Mouse (Mus musculus) CH12.LX (cell line): ENCODE data around the gene AI837181.

Experiments used
- CTCF ChIP-seq, 2 experiments: IDR thresholded peaks in 1 of 2; conservative IDR thresholded peaks in 1 of 2; 2 replicates each; pipeline ENCODE4 v1.5.1; 2011 to 2012; ENCODE audit warnings: low read depth in 2 of 2, low read length in 2 of 2, improper control_type of control experiment in 1 of 2, inconsistent platforms in 1 of 2, mild to moderate bottlenecking in 1 of 2, moderate library complexity in 1 of 2
- E2F4 ChIP-seq: IDR thresholded peaks from 2 replicates; pipeline ENCODE4 v1.6.1; 2011; ENCODE audit warnings: low read depth, low read length, improper control_type of control experiment; ENCODE audit not compliant: insufficient replicate concordance
- ELF1 ChIP-seq: IDR thresholded peaks from 2 replicates; pipeline ENCODE4 v1.6.1; 2014; ENCODE audit warnings: low read depth, mild to moderate bottlenecking, inconsistent platforms, low read length, improper control_type of control experiment
- NELFE ChIP-seq: IDR thresholded peaks from 2 replicates; pipeline ENCODE4 v1.6.1; 2011; ENCODE audit warnings: low read depth, low read length, improper control_type of control experiment
- NRF1 ChIP-seq: IDR thresholded peaks from 2 replicates; pipeline ENCODE4 v1.6.1; 2014; ENCODE audit warnings: low read depth, mild to moderate bottlenecking, inconsistent platforms, low read length, improper control_type of control experiment, moderate library complexity
- POLR2A ChIP-seq: IDR thresholded peaks from 2 replicates; pipeline ENCODE4 v1.6.1; 2011; ENCODE audit warnings: low read depth, mild to moderate bottlenecking, improper control_type of control experiment, low read length
- RCOR1 ChIP-seq: conservative IDR thresholded peaks from 2 replicates; pipeline ENCODE4 v1.6.1; 2012; ENCODE audit warnings: low read depth, mild to moderate bottlenecking, inconsistent platforms, low read length, improper control_type of control experiment
- ZKSCAN1 ChIP-seq: IDR thresholded peaks from 2 replicates; pipeline ENCODE4 v1.6.1; 2012; ENCODE audit warnings: low read depth, inconsistent platforms, low read length, improper control_type of control experiment, borderline replicate concordance
- ZMIZ1 ChIP-seq: IDR thresholded peaks from 2 replicates; pipeline ENCODE4 v1.6.1; 2012; ENCODE audit warnings: low read depth, mild to moderate bottlenecking, inconsistent platforms, low read length, improper control_type of control experiment

GRCm38 (mm10) chr19:5422895-5423443, 2.0 kb upstream of the AI837181 start:
- no peak for TF ChIP-seq E2F4
- TF ChIP-seq CTCF (conservative IDR thresholded peaks at IDR 0.05 in 1 of 2, IDR thresholded peaks at IDR 0.05 in 1 of 2; ENCODE audit: low read depth in 2 of 2, low read length in 2 of 2): no peak
- TF ChIP-seq ZKSCAN1: no peak
- no peak for TF ChIP-seq NELFE
- no peak for TF ChIP-seq NRF1
- no peak for TF ChIP-seq ZMIZ1
- no peak for TF ChIP-seq RCOR1
- no peak for TF ChIP-seq ELF1
- TF ChIP-seq POLR2A: no peak
